Mouse (Mus musculus) gastrocnemius, postnatal 4 days (tissue): ENCODE measurements around the gene Uba2. TPM values are rescaled to one million over a fixed set of nuclear protein-coding genes. Genes with fewer than 3 reads are reported as not detected.
"Not testable (repeated sequence)": the region's sequence is repeated elsewhere in the genome, so short reads cannot be mapped to it uniquely, and the experiment has no call there.

ENCODE experiments used
- DNase-seq, 2 experiments: peaks; one replicate each; pipeline ENCODE4 v3.0.0; 2021 to 2022; ENCODE audit warnings: low spot score in 2 of 2, mixed read lengths in 2 of 2
- long read RNA-seq, 2 experiments: library from polyadenylated mRNA; stranded (forward); transcript quantifications; one replicate each; pipeline ENCODE4 v2.0.0; 2021
- total RNA-seq, 2 experiments: library from RNA; stranded (reverse); gene quantifications; 2 replicates each; pipeline ENCODE4 v1.2.3; 2021

Gene Uba2
- total RNA-seq, result 10 to 100 TPM; 66.8 to 78.1 TPM
- long read RNA-seq, experiment 1, transcript Uba2-201 (17 exons, 2,579 nt), result major isoform, 87 of 98 reads
- long read RNA-seq, experiment 1, partial matches to known transcripts, result 3 of 98 reads
- long read RNA-seq, experiment 1, other reads (novel, unspliced or antisense), result 5 of 98 reads
- long read RNA-seq, experiment 2, transcript Uba2-201 (17 exons, 2,579 nt), result major isoform, 118 of 131 reads
- long read RNA-seq, experiment 2, partial matches to known transcripts, result 3 of 131 reads
- long read RNA-seq, experiment 2, other reads (novel, unspliced or antisense), result 10 of 131 reads

DNA sequence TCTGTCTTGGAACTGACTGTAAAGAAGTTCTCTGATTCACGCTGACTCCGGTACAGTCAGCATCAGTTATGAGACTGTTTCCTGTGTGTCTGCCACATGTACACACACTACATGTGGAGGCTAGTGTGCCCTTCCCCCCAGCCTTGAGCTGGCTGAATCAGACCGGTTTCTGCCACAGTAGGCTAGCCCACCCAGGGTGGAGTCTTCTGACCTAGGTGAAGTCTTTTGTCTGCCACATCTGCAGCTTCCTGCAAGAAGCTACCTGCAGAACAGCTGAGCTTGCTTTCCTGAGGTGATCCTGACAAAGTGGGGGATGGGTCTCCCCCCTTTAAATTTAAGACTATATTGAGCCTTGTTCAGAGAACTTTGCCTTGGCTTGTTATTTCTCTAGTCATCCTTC, at the start of gene Uba2:
Gene Uba2 (minus strand): TSS at position 146 of the 400 bp plus-strand sequence.
- DNase-seq, result no peak

DNA sequence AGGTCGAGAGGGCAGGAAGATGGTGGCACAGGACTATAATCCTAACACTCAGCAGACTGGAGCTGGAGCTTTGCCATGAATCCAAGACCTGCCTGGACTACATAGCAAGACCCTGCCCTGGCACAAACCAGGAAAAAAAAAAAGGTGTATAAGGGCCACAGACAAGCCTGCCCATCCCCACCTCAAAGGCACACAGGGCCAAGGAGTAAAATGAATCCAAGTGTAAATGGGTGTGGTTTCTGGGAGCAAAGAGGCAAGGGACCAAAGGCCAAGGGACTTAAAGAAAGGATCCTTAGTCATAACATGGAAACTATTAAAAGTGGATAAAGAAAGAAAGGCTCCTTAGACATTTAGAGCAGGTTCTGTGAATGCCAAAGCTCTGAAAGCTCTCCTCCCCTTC, 49.1 kb upstream of the Uba2 start:
- DNase-seq, result no peak

DNA sequence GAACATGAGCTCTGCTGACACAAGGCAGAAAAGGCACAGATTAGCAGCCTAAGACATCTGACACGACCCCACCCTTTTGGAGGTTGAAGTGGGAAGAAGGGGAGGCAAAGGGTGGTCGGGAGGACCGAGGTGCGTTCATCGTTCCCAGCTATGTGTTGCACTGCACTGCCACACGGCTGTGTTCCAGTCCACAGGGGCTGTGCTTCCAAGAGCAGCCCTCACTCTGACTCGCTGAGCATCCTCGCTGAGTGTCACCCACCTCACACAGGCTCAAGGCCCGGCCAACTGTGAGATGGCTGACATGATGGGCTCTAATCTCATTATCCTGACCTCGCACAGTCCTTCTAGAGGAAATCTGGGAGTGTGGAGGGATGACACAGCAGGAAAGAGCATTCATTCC, 47.1 kb upstream of the Uba2 start:
- no peak for DNase-seq

DNA sequence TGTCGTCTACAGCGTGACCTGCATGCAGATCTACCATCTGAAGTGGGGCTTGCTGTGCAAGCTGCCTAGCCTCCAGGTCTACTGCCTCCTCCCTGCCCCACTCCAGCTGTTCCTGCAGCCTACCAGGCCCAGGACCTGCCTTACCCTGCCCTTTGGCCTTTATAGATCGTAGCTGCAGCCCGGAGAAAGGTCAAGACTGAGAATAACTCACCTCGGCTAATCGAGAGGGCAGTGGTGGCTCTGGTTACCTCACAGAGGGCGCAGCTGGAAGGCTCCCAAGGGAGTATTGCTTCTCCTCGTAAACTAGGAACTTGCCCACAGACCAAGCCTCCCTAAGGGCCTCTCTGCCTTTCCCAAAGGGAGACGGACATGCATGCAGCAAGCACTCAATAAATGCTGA, 46.1 kb upstream of the Uba2 start:
- DNase-seq, result no peak

DNA sequence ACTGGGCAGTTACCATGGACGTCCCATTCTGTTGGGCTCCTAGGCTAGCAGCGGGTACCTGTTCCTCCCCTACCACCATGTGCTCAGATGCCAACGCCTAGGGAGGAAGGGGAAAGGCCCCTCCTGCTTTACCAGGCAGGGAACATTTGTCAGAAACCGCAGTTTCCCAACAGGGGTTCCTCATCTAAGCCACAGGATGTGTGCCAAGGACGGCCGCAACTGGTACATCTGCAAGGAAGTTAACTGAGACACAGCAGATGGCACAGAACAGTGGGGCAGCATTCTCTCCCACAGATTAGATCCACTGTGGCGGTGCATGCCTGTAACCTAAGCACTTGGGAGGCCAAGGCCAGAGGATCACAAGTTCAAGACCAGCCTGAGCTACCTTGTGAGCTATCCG, 45.2 kb upstream of the Uba2 start:
- no peak for DNase-seq

DNA sequence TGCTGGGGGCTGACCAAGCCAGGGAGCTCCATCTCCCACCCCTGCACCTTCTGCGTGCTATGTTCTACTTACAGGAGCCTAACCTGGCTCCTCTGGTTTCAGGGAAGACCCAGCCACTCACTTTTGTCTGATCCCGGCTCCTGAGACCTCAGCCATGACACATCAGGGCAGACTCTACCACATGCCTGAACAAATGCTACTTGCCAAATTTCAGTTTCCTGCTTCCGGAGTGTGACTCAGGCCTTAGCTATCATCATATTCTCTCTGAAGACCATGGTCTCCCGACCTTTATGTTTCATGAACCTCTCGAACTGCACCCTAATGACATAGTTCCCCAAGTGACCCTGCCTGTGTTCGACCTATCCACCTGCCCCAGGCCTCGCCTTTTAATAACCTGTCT, 43.9 kb upstream of the Uba2 start:
- DNase-seq, result no peak

DNA sequence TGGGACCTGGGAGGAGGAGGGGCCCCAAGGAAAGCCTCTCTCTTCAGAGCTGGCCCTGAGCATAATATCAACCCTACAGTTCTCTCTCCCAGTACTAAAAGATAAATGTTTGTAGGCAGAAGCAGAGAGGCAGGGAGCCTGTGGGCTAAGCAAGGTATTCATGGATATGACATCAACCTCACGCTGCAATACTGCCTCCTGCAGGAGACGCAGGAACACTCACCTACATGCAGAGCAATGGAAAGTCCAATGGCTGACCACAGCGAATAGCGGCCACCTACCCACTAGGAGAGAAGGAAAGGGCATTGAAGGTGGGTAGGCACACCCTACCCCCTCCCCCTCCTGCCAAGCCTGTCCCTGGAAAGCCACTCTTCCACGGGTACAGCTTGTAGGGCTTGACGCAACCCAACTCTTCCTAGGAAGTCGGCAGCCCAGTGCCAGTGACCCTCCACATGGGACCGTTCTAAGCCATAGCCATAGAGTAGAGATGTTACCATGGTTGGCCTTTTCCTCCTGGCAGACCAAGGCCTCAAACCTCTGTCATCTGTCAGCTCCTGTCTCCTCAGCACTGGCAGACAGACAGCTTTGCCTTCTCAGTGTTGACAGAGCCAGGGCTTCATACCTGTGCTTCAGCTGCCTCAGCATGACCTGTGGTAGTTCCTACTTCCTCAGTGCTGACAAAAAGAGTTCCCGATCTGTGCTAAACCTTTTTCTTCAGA, 38.8 kb upstream of the Uba2 start:
- DNase-seq, result no peak

DNA sequence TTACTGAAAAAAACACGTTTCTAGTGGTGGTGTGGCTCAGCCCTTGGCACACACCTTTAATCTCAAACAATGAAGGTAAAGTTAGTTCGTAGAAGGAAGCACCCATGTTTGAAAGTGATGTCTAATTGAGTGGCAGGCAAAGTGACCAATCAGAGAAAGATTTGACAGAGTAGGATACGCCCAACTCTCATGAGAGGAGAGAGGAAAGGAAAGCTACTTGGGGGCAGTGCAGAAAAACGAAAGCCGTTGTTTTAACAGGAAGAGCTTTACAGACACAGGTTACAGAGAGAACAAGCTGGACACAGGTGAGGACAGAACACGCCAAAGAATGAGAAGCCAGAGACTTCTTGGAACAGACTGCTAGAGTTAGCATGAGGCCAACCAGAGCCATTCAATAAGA, 36.9 kb upstream of the Uba2 start:
- no peak for DNase-seq

DNA sequence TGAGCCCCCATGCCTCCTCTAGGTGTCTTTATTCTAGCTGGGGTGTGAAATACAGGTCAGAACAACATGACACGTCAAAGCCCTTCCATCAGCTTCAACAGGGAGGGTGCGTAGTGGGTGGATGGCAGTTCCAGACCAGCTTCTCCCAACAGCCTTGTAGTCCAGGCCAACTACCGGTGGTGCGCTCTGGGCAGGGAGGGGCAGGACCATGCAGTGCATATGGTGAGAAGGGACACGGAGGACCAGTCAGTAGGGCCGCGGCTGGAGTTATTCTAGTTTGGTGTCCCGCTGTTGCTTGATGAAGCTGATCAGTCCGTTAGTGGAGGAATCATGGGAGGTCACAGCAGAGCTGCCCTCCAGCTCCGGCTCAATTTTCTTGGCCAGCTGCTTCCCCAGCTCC, 32.7 kb upstream of the Uba2 start:
- not testable (repeated sequence) for DNase-seq

DNA sequence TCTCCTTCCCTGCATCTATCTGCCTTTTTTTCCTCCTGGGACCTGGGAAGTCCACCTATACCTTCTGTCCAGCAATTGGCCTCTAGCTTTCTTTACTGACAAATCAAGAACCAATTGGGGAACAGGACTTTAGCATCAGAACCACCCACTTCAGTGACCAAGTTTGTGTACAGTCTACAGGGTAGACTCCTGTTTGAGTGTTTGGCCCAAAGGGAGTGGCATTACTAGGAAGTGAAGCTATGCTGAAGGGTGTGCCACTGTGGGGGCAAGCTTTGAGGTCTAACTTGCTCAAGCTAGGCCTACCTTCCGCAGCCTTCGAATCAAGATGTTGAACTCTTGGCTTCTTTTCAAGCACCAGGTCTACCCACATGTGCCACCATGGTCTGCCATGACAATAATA, 31.4 kb upstream of the Uba2 start:
- DNase-seq, result no peak

DNA sequence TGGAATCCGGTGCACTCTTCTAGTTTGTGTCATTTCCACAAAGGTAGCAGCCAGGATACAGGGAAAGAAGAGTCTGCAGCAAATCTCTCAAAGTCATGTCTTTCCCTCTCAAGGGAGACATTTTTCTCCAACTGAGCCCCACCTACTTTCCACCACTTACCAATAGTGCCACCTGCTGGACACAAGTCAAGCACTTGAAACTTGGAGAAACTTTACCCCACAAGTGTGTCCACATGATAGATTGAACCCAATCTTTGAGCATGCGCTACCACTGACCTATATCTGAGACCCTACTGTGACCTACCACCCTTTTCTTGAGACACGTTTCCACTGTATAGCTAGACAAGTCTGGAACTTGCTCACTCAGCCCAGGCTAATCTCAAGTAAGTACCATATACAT, 28.9 kb upstream of the Uba2 start:
- no peak for DNase-seq

DNA sequence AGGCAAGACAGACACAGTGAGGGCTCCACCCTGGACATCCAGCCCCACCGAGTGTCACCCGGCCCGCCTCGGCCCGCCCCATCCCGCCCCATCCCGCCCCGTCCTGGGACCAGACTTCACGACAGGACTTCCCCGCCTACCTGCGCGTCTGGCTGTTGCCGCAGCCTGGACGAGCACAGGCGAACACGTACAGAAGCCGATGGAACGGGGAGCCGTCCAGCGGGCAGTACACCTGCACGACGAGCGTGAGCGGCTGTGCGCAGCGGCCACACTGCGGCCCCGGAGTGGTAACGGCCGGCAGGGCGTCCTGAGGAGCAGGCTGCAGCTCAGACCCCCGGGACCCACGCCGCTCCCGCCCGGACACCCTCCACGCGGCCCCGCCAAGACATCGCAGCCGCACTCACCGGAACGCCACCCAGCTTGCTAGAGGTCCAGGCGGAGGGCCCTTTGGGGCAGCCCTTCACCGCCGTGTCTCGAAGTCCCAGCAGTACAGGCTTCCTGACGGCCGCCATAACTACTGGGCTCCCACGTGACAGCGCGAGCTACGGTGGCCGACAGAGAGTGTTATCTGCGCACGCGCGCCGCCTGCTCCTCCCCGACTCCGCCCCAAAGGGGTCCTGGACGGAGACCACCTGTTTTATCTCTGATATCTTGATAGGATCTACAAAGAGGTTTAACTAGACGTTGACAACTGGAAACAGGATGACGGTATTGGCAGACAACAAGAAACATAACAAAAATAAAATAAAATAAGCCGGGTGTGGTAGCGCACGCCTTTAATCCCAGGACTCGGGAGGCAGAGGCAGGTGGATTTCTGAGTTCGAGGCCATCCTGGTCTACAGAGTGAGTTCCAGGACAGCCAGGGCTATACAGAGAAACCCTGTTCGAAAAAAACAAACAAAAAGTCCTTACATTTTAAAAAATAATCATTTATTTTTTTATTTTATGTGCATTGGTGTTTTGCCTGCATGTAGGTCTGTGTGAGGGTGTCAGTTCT, 27.0 kb upstream of the Uba2 start, which contains the start of gene Pdcd2l:
Gene Pdcd2l (minus strand): TSS at position 530 of the 997 bp plus-strand sequence.
- DNase-seq, result peak; percentile 92 to 93

DNA sequence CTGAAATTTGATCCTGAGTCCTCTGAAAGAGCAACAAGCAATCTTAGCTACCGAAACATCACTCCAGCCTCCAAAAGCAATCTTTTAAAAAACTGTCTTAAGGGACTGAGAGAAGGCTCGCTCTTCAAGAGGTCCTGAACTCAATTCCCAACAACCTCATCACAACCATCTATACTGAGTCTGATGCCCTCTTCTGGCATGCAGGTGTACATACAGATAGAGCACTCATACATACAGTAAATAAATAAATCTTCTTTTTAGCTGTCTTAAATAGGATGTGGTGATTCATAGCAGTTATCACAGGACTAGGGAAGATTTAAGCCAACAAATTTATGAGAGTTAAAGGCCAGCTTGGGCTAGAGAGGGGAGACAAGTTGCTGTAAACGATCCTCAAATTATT, 26.2 kb upstream of the Uba2 start:
- no peak for DNase-seq

DNA sequence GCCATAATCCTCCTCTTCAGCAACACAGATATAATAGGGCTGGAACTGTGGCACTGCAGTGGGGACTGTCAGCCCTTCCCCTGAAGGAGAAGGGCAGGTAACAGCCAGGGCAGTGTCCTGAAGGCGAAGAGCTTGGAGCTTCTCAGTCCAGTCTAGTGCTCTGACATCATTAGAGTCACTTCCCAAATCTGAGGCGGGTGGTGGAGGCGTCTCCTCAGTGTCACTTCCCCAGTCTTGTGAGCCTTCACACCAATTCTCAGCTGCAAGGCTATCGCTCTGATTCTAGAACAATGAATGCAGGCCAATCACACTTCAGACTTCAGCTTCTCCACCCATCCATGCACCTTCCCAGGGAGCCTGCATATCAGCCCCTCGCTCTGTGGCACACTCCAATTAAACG, 23.4 kb upstream of the Uba2 start:
- no peak for DNase-seq

DNA sequence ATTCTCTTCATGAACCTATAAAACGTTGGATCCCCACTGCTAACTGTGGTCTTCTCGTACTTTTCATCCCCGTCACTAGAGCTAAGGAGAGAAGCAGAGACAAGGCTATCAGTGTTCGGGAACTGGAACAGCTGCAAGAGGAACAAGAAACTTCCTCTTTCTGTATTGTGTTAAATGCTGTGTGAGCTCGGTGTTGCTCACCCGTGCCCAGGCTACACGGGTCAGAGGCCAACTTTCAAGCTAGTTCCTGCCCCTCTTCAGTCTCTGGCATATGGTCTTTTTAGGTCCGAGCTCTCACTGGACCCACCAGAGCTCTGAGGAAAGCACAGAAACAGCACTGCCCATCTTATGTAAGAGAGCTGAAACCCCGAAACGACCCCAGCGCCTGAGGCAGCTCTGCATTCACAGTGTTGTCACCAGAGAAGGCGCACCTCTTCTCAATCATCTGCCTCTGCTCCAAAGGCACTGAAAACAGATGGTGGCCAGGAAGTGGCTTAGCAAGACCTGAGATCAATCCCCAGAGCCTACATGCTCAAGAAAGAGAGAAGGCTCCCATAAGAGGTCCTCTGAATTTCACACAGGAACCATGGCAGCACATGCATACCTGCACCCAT, 20.1 kb upstream of the Uba2 start:
- DNase-seq, result no peak

DNA sequence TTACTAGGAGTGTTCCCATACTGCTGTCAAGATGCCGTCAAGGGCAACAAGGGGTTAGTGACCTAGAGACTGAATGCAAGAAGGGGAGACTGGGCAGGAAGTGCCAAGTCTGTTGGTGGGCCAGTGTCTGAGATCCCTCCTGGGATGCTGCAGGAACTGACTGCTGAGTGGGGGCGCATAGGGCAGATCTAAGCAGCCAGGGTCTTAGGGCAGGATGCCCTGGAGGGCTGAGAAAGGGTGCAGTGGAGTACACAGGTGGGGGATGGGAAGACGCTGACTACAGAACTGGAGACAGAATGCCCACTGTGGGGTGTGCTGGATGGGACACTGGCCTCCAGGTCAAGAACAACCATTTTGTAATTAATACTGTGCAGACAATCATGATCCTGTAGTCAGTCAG, 14.4 kb upstream of the Uba2 start:
- no peak for DNase-seq

DNA sequence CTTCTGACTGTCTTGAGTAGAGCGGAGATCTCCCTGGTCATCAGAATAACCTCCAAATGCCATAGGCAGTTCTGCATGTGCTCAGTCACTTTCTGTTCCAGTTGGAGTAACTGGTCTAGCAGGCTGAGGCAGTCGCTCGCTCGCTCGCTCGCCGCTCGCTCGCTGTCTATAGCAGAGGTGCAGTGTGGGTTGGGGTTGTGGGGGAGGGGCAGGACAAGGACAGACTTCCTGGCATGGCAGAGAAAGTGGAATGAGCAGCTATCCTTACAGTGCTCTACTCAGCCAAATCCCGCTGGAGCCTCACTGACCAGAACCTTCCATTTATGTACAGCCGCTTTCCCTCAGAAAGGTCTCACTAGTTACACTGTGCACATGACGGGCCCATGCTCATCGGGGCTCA, 14.0 kb upstream of the Uba2 start:
- DNase-seq, result no peak

DNA sequence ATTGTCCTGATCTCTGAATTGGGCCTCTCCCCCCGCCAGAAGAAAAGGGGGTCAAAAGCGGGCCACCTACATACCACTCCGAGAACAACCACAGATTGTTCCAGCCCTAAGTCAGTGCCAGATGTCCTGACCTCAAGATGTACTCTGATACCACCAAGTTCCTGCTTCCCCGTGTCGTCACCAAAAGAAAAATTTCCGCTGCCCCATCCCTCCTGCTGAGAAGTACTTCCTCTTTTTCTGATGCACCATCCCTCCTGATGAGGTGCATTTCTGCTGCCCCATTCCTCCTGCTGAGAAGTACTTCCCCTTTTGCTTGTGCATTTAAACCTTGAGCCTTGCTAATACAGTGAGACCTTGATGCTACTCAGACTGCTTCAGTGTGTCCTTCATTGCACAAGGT, 6.8 kb upstream of the Uba2 start:
- DNase-seq, result not testable (repeated sequence)

DNA sequence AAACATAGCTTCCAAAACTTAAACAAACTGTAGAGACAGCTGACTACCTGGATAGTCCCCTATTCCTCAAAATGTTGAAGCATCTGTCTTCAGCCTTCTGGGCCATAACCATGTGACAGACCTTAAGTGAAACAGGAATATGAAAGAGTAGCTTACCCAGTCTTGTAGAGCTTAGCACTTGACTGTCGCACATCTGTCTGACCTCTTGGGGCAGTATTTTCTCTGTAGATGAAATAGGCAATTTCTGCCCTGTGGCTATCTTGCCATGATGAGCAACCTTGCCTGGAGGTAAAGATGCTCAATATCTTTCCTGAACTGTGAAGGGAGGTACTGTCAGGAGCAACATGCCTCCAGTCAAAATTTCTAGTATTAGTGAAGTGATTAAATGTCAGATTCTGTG, 2.9 kb upstream of the Uba2 start:
- no peak for DNase-seq

DNA sequence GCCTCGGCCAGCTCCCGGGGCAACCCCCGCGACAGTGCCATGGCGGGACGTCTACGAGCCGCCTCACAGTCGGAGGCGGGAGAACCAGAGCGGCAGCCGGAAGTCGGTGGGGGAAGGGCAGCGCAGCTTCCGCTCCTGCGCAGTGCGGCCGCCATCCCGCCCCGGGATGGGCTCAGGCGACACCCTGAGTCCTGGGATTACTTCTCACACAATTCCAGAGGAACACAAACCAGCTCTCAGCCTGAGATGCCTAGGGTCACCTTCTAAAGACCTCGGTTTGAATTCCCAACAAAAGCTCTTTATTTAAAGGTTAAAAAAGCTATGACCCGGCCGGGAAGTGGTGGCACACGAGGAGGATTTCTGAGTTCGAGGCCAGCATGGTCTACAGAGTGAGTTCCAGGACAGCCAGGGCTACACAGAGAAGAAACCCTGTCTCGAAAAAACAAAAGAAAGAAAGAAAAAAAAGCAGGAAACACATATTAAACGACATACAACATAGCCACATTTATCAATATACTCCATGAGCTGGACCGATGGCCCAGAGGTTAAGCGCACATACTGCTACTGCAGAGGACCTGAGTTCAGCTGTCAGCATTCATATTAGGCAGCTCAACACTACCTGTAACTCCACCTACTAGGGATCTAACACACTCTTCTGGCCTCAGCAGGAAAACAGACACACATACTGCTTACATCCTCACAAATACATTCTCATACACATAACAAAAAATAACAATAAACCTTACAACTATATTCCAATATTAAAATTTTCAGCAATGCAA, 738 bp downstream of the Uba2 start:
- DNase-seq, result peak; percentile 89 to 93
